Mouse (Mus musculus): ENCODE measurements around the gene Adamtsl2. TPM values are rescaled to one million over a fixed set of nuclear protein-coding genes. Genes with fewer than 3 reads are reported as not detected.

The Adamtsl2 gene
- polyA plus RNA-seq, 1 experiment from 2014 or later: 10.6 TPM

DNA sequence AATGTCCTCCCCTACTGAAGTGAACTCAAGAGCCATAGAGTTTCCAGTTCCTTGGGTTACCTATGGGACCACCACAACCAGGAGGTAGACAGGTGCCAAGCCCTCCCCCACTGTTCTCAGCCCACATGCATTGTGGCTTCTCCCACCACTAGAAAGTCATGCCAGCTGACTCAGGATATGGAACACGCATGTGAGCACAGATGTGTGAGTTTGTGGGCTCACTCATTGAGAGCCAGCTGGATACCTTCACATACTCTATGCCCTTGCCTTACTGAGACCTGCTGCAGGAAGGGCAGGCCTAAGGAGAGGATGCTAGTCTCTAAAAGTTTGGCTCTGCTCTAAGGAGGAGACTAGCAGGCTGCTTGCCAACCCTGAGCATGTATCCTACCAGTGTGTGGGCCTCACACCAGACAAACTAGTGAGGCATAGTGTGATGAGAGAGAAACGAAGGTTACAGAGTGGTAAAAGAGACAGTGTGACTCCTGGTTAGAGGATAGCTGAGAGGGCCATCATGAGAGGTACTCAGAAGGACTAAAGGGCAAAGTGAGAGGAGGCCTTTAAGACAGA lies 8.8 kb upstream of the Adamtsl2 start:
- Histone ChIP-seq H3K4me2 (ENCODE audit: low read length) (no peak overlapping the region), H3K4me1 (ENCODE audit: control insufficient read depth, insufficient read depth, low read length) (no peaks in the 10 kb centered on the region), H3K9ac (ENCODE audit: low read depth, low read length) (no peak overlapping the region), H3K27me3 (ENCODE audit: control insufficient read depth, insufficient read depth, low read depth, low read length) (no peaks in the 10 kb centered on the region), H3K4me3 (ENCODE audit: low read depth, low read length) (no peak overlapping the region), H3K9me3 (replicated peaks; ENCODE audit: control insufficient read depth, low read length, poor library complexity, severe bottlenecking) (no peaks in the 10 kb centered on the region), H3K27ac (ENCODE audit: low read length) (no peak overlapping the region), H3K36me3 (ENCODE audit: control insufficient read depth, insufficient read depth, low read length) (no peaks in the 10 kb centered on the region)
- WGBS: 89% methylated on average over 2 of the region's 2 CpGs
- ATAC-seq: no peak

DNA sequence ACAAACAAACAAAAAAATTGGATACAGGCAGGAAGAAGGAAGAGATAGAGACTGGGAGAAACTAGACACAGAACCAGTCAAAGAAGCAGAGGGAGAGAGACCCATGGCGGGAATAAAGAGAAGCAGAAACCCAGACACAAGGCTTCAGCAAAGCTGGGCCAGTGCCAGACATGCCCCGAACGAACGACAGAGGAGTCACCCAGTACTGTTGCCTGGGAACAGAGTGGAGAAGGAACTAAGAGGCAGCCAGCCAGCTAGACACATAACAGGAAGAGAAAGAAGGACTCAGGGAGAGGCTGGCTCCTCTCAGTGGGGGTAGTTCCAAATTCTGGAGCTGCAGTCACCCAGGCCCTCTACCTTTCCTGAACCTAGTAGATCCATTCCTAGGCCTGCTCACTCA lies 8.0 kb upstream of the Adamtsl2 start:
- WGBS: 47% methylated on average over 4 of the region's 4 CpGs
- no peaks in the 10 kb centered on the region for H3K27me3 ChIP-seq (ENCODE audit: control insufficient read depth, insufficient read depth, low read depth, low read length)
- no peak overlapping the region for H3K4me3 ChIP-seq (ENCODE audit: low read depth, low read length)
- no peak overlapping the region for H3K27ac ChIP-seq (ENCODE audit: low read length)
- no peak overlapping the region for H3K4me2 ChIP-seq (ENCODE audit: low read length)
- H3K36me3 ChIP-seq (ENCODE audit: control insufficient read depth, insufficient read depth, low read length): no peaks in the 10 kb centered on the region
- no peak; the same call in 1 of the 2 replicates for ATAC-seq
- no peaks in the 10 kb centered on the region for H3K4me1 ChIP-seq (ENCODE audit: control insufficient read depth, insufficient read depth, low read length)
- no peak overlapping the region for H3K9ac ChIP-seq (ENCODE audit: low read depth, low read length)
- no peaks in the 10 kb centered on the region for H3K9me3 ChIP-seq (replicated peaks; ENCODE audit: control insufficient read depth, low read length, poor library complexity, severe bottlenecking)

DNA sequence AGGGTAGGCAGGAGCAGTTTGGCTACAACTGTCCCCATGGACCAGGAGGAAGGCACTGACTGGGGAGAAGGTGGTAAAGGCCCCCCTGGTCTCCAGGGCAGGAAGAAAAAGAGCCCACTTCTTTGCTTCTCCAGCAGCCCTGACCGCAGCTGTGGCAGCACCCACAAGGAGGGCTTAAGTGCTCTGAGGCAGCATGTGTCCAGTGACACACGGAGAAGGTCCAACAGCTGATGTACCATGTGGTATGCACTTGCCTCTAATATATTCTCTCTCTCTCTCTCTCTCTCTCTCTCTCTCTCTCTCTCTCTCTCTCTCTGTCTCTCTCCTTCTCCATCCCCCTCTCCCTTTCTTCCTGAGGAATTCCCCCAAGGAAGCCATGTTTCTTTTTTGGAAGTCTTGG lies 7.2 kb upstream of the Adamtsl2 start, which contains the start of gene Mymk:
TSS of gene Mymk (minus strand) at position 202 of the 400 bp plus-strand sequence.
- H3K4me3 ChIP-seq (ENCODE audit: low read depth, low read length): no peak within 1 kb of the TSS
- no peak for ATAC-seq
- H3K9ac ChIP-seq (ENCODE audit: low read depth, low read length): no peak within 1 kb of the TSS
- H3K4me1 ChIP-seq (ENCODE audit: control insufficient read depth, insufficient read depth, low read length): no peaks in the 10 kb centered on the region
- 88% methylated on average over 2 of the region's 2 CpGs for WGBS
- H3K4me2 ChIP-seq (ENCODE audit: low read length): no peak within 1 kb of the TSS
- H3K27me3 ChIP-seq (ENCODE audit: control insufficient read depth, insufficient read depth, low read depth, low read length): no peaks in the 10 kb centered on the region
- no peaks in the 10 kb centered on the region for H3K36me3 ChIP-seq (ENCODE audit: control insufficient read depth, insufficient read depth, low read length)
- no peaks in the 10 kb centered on the region for H3K9me3 ChIP-seq (replicated peaks; ENCODE audit: control insufficient read depth, low read length, poor library complexity, severe bottlenecking)
- H3K27ac ChIP-seq (ENCODE audit: low read length): no peak within 1 kb of the TSS

DNA sequence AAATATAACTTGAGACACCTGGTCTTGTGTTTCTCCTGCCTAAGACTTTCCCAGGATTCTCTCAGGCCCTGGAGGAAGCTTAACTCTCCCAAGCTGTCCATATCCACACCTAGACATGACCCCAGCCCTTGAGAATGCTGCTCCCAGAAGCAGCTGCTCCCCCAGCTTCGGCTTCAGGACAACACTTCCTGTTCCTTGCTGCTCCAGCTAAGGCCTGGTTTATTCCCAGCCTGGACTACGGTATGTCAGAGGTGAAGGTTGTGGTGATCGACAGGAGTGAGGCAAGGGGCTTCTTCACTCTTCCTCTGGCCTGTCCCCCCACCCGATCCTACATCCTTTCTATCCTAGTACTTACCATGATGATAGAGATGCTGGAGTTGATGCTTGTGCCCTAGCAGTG lies 5.8 kb upstream of the Adamtsl2 start:
- no peaks in the 10 kb centered on the region for H3K36me3 ChIP-seq (ENCODE audit: control insufficient read depth, insufficient read depth, low read length)
- no peaks in the 10 kb centered on the region; the same call in 1 of the 2 replicates for H3K4me1 ChIP-seq (ENCODE audit: control insufficient read depth, insufficient read depth, low read length)
- no peaks in the 10 kb centered on the region for H3K9me3 ChIP-seq (replicated peaks; ENCODE audit: control insufficient read depth, low read length, poor library complexity, severe bottlenecking)
- H3K27me3 ChIP-seq (ENCODE audit: control insufficient read depth, insufficient read depth, low read depth, low read length): no peaks in the 10 kb centered on the region
- no peak overlapping the region for H3K27ac ChIP-seq (ENCODE audit: low read length)
- no peak overlapping the region for H3K9ac ChIP-seq (ENCODE audit: low read depth, low read length)
- WGBS: 79% methylated on average over 4 of the region's 4 CpGs
- H3K4me3 ChIP-seq (ENCODE audit: low read depth, low read length): no peak overlapping the region
- ATAC-seq: no peak
- no peak overlapping the region for H3K4me2 ChIP-seq (ENCODE audit: low read length)

DNA sequence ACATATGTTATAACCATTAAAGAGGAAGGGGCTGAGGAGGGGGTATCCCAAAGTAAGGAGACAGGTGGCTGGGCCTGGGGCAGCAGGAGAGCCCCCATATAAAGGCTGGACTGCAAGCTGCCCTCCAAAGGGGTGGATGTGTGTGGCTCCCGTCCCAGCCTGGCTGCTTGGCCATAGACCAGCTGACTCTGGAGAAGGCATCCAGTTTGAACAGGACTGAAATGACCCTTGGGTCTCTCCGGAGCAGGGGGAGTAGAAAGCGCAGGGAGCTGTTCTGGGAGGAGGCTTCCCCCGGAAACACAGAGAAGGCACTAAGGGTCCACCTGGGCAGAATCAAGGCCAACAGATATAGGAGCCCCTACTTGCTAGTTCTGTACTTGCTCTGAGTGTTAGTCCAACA lies 4.4 kb upstream of the Adamtsl2 start:
- Histone ChIP-seq H3K4me2 (ENCODE audit: low read length) (no peak overlapping the region), H3K36me3 (ENCODE audit: control insufficient read depth, insufficient read depth, low read length) (no peaks in the 10 kb centered on the region), H3K9me3 (replicated peaks; ENCODE audit: control insufficient read depth, low read length, poor library complexity, severe bottlenecking) (no peaks in the 10 kb centered on the region), H3K4me1 (ENCODE audit: control insufficient read depth, insufficient read depth, low read length) (peaks cover 12% of the 10 kb centered on the region), H3K9ac (ENCODE audit: low read depth, low read length) (no peak overlapping the region), H3K27ac (ENCODE audit: low read length) (no peak overlapping the region), H3K4me3 (ENCODE audit: low read depth, low read length) (no peak overlapping the region), H3K27me3 (ENCODE audit: control insufficient read depth, insufficient read depth, low read depth, low read length) (no peaks in the 10 kb centered on the region)
- 75% methylated on average over 4 of the region's 4 CpGs for WGBS
- ATAC-seq: no peak

DNA sequence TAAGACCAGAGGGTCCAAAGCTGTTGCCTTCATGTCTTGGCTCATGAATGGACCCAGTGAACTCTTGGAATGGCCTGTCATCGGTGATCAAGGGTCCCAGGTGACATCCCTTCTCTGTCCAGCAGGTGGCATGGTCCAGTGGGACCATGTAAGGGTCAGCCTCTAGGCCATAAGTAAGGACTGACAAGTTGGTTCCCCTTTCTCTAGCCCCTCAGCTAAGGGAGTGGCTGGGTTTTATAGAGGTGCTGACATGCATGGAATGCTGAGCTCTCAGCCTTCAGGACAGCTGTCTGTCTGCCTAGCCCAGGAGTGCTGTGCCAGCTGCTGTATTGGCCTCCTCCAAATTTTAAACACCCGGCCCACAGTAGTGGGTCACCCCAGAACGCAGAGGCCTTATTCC lies 3.7 kb upstream of the Adamtsl2 start:
- H3K27me3 ChIP-seq (ENCODE audit: control insufficient read depth, insufficient read depth, low read depth, low read length): no peaks in the 10 kb centered on the region
- no peak overlapping the region for H3K9ac ChIP-seq (ENCODE audit: low read depth, low read length)
- H3K4me3 ChIP-seq (ENCODE audit: low read depth, low read length): no peak overlapping the region
- no peak overlapping the region for H3K27ac ChIP-seq (ENCODE audit: low read length)
- 72% methylated on average over 3 of the region's 3 CpGs for WGBS
- no peak overlapping the region for H3K4me2 ChIP-seq (ENCODE audit: low read length)
- peaks cover 14% of the 10 kb centered on the region for H3K4me1 ChIP-seq (ENCODE audit: control insufficient read depth, insufficient read depth, low read length)
- H3K36me3 ChIP-seq (ENCODE audit: control insufficient read depth, insufficient read depth, low read length): no peaks in the 10 kb centered on the region
- no peak for ATAC-seq
- no peaks in the 10 kb centered on the region for H3K9me3 ChIP-seq (replicated peaks; ENCODE audit: control insufficient read depth, low read length, poor library complexity, severe bottlenecking)

DNA sequence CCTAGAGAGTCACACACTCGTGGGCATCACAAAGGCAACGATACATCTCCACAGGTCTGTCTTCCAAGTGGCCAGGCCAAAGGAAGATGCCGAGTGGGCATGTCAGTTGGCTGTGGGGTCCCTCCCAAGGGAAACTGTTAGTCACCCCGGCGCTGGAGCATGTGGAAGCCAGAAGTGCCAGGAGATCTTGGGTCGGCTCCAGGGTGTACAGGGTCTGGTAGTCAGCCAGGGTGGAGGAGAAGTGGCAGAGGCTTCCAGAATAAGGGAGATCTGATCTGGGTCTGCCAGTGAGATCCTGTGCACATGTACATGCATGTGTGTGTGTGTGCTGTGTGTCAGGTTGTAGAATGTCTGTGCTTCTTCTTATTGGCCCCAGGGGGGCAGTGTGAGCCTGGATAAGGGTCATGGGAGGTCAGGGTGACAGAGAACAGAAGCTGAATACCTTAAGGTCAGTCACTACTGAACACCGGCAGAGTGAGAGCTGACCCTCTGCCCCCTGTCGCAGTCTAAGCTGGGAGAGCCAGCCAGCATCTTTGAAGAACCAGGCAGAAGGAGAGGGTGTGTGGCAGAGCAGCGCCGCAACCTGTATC lies 1.4 kb upstream of the Adamtsl2 start:
- H3K9me3 ChIP-seq (replicated peaks; ENCODE audit: control insufficient read depth, low read length, poor library complexity, severe bottlenecking): no peaks in the 10 kb centered on the region
- no peaks in the 10 kb centered on the region for H3K36me3 ChIP-seq (ENCODE audit: control insufficient read depth, insufficient read depth, low read length)
- no peak overlapping the region for H3K27ac ChIP-seq (ENCODE audit: low read length)
- H3K4me1 ChIP-seq (ENCODE audit: control insufficient read depth, insufficient read depth, low read length): peaks cover 14% of the 10 kb centered on the region
- no peaks in the 10 kb centered on the region for H3K27me3 ChIP-seq (ENCODE audit: control insufficient read depth, insufficient read depth, low read depth, low read length)
- no peak for ATAC-seq
- no peak overlapping the region for H3K9ac ChIP-seq (ENCODE audit: low read depth, low read length)
- H3K4me2 ChIP-seq (ENCODE audit: low read length): no peak overlapping the region
- no peak overlapping the region for H3K4me3 ChIP-seq (ENCODE audit: low read depth, low read length)
- 59% methylated on average over 10 of the region's 10 CpGs for WGBS

DNA sequence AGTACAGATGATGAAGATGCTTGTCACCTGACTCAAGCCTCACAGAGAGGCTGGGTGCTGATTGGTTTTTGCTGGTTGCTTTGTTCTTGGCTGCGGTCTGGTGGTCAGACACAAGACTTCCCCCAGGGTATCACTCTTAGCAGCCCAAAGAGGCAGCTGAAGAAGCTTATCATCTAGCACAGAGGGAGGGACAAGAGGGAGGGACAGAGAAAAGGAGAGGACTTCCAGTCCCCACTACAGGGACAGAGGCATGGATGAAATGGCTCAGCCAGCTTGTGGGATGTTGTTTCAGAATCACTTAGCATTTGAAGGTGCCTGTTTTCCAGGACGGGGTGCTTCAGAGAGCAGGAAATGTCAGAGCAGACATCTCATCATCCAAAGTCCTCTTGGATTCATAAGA lies 867 bp upstream of the Adamtsl2 start:
- Histone ChIP-seq H3K27ac (ENCODE audit: low read length) (no peak overlapping the region), H3K4me1 (ENCODE audit: control insufficient read depth, insufficient read depth, low read length) (peaks cover 14% of the 10 kb centered on the region), H3K27me3 (ENCODE audit: control insufficient read depth, insufficient read depth, low read depth, low read length) (no peaks in the 10 kb centered on the region), H3K4me2 (ENCODE audit: low read length) (no peak overlapping the region), H3K4me3 (ENCODE audit: low read depth, low read length) (no peak overlapping the region), H3K36me3 (ENCODE audit: control insufficient read depth, insufficient read depth, low read length) (no peaks in the 10 kb centered on the region), H3K9me3 (replicated peaks; ENCODE audit: control insufficient read depth, low read length, poor library complexity, severe bottlenecking) (no peaks in the 10 kb centered on the region), H3K9ac (ENCODE audit: low read depth, low read length) (no peak overlapping the region)
- no peak for ATAC-seq
- 23% methylated on average over 2 of the region's 2 CpGs for WGBS

DNA sequence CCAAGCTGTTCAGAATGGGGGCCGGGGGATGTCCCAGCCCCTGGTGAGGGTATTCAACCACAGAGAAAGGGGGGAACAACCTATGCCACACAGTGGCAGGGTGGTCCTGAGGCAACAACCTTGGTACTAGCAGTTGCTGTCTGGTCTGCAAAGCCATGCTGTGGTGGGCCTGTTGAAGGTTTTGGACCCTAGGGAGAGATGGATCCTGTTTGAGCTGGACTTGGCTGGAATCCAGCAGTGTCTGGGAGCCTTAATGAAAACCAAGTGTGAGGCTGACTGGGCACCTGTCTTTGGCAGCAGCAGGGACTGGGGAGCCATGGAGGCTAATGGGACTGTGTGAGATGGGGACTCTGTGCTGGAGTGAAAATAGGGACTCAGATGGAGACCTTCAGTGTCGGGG lies 470 bp downstream of the Adamtsl2 start:
- H3K9ac ChIP-seq (ENCODE audit: low read depth, low read length): peak overlapping the region; percentile 43
- 66% methylated on average over 2 of the region's 2 CpGs for whole genome bisulfite sequencing

More for the DNA sequence above, 470 bp downstream of the Adamtsl2 start:
- no peaks in the 10 kb centered on the region for H3K9me3 ChIP-seq (replicated peaks; ENCODE audit: control insufficient read depth, low read length, poor library complexity, severe bottlenecking)
- peak; percentile 55; the same call in 1 of the 2 replicates for ATAC-seq
- H3K4me2 ChIP-seq (ENCODE audit: low read length): peak overlapping the region; percentile 16
- H3K27me3 ChIP-seq (ENCODE audit: control insufficient read depth, insufficient read depth, low read depth, low read length): no peaks in the 10 kb centered on the region
- H3K36me3 ChIP-seq (ENCODE audit: control insufficient read depth, insufficient read depth, low read length): no peaks in the 10 kb centered on the region
- peaks cover 14% of the 10 kb centered on the region for H3K4me1 ChIP-seq (ENCODE audit: control insufficient read depth, insufficient read depth, low read length)
- no peak overlapping the region for H3K4me3 ChIP-seq (ENCODE audit: low read depth, low read length)
- H3K27ac ChIP-seq (ENCODE audit: low read length): peak overlapping the region; percentile 31; the same call in 1 of the 2 replicates

All from midbrain, embryonic 16.5 days (tissue).